Mouse (Mus musculus): ENCODE measurements around the gene Abi3bp.

DNA sequence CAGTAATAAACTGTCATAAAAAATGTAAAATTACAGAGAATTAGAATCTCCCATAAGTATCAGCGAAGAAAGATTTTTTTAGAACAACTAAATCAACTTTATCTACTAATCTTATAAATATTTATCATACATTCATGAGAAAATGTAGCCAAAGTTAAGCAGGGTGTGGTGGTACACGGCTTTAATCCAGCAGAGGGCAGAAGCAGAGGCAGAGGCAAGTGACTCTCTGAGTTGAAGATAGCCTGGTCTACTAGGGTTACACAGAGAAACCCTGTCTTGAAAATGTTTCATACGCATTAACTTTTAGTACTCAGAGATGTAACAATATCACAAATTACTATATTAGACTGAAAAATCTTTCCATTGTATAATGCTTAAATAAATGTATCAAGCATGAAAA is 228.1 kb downstream of the Abi3bp start:
- TF ChIP-seq CTCF (IDR thresholded peaks at IDR 0.05; ENCODE audit: low read depth, low read length) (no peak), POLR2A (IDR thresholded peaks at IDR 0.05; ENCODE audit: borderline replicate concordance, low read depth, low read length) (no peak)

Data from bone marrow macrophage, adult 2 months (primary cell).